Mouse (Mus musculus) left cerebral cortex, postnatal 25 days (tissue): ENCODE data around the gene Atp11a. TPM values are rescaled to one million over a fixed set of nuclear protein-coding genes. Genes with fewer than 3 reads are reported as not detected.

Experiments used
- DNase-seq, 2 experiments: peaks; one replicate each; pipeline ENCODE4 v3.0.0; 2022; ENCODE audit warnings: low spot score in 2 of 2, mixed read lengths in 1 of 2
- intact Hi-C: fragments of 180-260 bp; cut with DNase I; formaldehyde crosslinking; loops from one replicate; pipeline ENCODE4 v1.15.1; 2025
- total RNA-seq, 2 experiments: library from RNA; stranded (reverse); gene quantifications; 2 replicates each; pipeline ENCODE4 v1.2.3; 2021

The Atp11a gene
- total RNA-seq, 2 experiments from 2014 or later: 46.3 to 55.0 TPM

GRCm38 (mm10) chr8:12893797-12894578 lies 137.2 kb downstream of the Atp11a start:
- intact Hi-C loops: loop anchor here (10.0 kb wide), 2 partner anchors 211 to 321 kb away; partner anchors contain the start of genes Cul4a and Pcid2
- DNase-seq: no peak

DNA sequence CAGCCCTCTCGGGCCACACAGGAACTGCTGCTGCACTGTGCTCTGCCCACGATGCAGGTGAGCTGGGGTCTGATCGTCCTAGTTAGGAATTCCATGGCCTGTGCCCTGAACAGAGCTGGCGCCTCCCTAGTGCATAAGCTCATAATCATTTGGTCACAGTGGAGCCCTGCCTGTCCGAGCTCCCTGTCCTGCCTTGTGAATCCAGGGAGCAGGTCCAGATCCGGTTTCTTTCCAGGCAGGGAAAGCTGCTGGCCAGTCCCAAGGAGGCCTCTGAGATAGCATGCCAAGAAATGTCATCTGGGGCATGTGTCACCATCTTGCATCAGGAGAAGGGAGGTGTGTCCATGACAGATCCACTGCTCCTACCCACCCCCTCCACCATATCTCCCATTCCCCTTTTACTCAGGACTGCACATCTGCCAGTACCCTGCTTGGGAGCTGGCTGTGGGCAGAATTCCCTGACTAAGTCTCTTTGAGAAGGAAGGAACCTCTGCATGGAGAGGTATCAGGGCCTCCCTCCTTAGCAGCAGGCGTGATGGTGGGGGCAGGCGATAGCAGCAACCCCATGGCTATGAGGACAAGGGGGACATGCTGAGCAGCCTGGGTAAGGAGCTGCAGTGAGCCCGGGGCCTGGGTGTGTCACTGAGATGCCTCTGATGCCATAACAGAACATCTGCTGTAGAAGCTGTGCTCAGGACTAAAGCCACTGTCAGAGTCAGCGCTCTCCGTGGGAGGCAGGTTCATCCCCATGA lies 138.1 kb downstream of the Atp11a start:
- intact Hi-C loops: loop anchor here (5.0 to 10.0 kb wide), 3 partner anchors 82 to 320 kb away; partner anchors contain the start of genes Cul4a and Pcid2
- DNase-seq: no peak

GRCm38 (mm10) chr8:12895535-12896150 lies 138.8 kb downstream of the Atp11a start:
- intact Hi-C loops: loop anchor here (2.0 to 10.0 kb wide), 4 partner anchors 31 to 319 kb away; partner anchors contain the start of genes Cul4a and Pcid2
- DNase-seq: no peak

GRCm38 (mm10) chr8:12896494-12897373 lies 139.9 kb downstream of the Atp11a start:
- intact Hi-C loops: loop anchor here (2.0 to 10.0 kb wide), 4 partner anchors 30 to 318 kb away; partner anchors contain the start of genes Cul4a and Pcid2
- DNase-seq: peak; percentile 61 to 77

DNA sequence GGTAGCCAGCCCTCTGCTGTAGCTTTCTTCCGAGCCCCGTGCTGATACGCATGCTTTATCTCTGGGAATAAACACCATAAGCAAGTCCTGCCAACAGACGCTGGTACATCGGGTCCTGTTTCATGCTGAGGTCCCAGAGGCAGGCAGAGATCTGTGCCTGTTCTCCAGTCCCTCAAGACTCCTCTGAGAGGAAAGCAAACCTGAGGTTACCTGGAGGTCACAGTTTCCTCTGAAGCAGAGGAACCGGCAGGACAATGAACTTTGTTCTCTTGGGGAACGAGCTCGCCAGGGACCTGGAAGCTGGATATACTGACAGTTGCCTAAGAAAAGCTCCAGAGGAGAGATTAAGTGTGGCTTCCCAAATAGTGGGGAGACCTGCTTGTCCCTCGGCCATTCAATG lies 141.0 kb downstream of the Atp11a start:
- no peak for DNase-seq
- intact Hi-C loops: loop anchor here (2.0 to 10.0 kb wide), 4 partner anchors 29 to 317 kb away; partner anchors contain the start of genes Cul4a and Pcid2

DNA sequence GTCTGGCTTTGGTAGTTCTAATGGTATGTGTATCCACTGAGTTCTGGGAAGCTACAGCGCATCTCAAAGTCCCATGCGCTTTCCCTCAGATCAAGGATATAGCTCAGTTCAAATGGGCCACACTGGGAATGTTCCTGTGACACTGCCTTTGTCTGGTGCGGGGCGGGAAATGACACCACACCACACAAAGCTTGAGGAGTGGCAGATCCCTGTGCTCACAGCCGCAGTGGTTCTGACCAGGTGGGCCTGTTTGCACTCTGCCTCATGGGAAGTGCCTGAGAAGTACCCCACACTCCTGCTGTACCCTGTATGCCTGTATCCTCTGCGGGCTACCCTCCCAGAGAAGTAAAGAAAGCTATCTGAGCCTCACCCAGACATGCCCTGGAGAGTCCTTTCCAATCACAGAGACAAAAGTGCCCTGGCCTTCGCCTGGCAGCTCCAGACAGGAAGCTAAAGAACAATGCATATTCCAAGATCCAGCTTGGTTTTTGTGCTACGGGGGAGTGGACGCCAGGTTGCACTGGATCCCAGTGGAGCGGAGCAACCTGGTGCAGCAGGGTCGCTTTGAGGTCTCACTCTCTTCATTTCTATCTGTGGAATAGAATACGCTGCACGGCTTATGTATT lies 147.1 kb downstream of the Atp11a start:
- intact Hi-C loops: no loop called here

DNA sequence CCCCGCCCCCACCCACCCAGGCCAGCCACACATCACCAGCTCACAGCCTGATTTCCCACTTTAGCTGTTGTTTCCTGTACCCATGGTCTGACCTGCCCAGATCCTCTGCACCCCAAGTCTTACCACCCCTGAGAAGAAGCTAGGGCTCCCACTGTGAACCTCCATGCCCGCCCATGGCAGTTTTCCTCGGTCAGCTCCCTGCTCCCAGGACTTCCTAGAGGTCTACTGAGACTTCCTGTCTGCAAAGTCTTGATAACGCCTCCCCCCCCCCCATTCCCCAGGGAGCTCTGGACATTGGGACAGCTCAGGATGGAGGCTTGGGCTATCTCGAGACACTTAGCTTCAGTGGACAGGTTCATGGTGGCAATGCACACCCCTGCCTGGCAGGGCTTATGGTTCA lies 148.3 kb downstream of the Atp11a start:
- intact Hi-C loops: no loop called here
- DNase-seq: no peak

More for the DNA sequence above, 147.1 kb downstream of the Atp11a start:
- no peak for DNase-seq

DNA sequence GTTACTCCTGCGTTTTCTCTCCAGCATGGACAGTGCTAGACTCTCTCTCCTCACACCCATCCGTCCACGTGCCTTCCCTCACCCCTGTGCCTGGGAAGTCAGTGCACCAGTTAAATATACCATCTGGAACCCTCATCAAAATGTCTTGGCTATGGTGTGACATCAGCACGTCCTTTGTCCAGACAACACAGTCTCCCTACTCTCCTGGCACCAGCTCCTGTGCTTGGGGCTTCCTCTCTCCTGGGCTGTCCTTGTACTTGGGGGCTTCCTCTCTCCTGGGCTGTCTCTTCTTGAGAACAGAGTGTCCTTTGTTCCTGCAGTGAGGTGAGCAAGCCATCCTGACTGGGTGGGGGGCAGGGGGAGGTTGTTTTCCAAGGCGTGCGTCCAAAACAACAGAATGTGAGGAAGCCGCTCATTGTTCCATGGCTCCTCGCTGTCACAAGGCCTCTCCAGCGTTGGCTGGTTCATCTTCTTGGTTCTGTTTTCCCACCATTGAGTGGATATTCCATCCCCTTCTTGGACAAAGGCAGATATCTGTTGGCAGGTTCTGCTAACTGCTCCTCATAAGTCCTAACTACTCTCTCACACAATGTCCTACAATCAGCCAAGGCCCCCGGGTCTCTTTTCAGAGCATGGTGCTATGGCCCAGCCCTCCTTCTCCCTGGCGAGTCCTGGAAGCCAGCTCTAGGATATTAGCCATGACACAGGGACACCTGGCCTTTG lies 148.9 kb downstream of the Atp11a start:
- no peak for DNase-seq
- intact Hi-C loops: no loop called here

- intact Hi-C loops: no loop called here
- DNase-seq: no peak
Measured at GRCm38 (mm10) chr8:12906597-12906996, 149.8 kb downstream of the Atp11a start.

GRCm38 (mm10) chr8:12907730-12908129 lies 150.9 kb downstream of the Atp11a start:
- no peak for DNase-seq
- intact Hi-C loops: no loop called here

DNA sequence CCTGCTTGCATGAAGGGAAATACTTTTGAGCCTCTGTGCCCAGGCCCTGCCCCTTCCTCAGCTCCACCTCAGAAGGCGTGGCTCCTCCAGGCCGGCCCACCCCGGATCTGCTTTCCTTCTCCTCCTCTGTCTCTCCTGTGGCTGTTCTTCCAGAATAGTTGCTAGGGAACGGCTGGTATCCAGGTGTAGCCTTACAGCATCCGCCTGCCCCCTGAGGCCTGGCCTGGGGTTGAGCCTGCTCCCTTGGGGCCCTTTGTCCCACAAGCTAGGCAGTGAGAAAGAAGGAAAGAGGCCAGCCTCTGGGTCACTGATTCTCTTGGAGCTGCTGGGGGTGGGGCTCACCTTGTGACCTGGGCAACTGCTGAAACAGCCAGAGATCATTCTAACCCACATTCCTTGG lies 155.2 kb downstream of the Atp11a start:
- DNase-seq: no peak
- intact Hi-C loops: no loop called here

DNA sequence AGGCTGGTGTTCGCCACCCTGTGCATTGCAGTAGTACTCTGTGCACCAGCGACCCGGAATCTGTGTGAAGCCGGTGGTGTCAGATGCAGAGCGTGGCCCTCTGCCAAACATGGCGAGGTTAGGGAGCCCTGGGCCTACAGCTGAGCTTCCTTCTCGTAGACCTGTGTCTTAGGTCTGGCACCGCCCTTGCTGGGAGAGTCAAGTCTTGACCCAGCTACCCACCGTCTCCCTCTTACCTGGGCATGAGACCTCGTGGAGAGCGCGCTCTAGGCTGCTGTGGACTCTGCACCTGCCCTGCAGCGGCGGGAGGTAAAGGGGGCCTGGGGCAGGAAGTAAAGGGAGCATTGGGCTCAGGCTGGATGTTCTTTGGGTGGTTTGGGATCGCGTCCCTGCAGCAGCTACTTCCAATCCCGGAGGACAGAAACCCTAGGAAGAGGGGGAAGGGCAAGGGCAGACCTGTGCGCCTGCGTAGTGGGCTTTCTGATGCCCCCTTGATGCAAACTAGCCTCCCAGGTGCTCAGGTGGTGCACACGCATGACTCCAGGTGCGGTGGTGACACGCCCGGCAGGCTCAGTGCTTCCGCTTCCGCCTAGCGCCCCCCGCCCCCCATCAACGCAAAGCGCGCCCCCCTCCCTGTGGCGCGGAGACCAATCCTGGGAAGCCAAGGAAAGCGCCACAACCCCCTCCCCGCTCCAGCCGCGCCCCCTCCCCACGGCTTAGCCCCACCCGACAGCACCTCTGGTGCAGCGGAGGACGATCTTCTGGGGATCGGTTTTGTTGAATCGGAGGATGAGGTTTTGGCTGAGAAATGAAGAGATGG lies 158.6 kb downstream of the Atp11a start:
- peak; percentile 62 to 69 for DNase-seq
- intact Hi-C loops: loop anchor here (1.0 kb wide), 1 partner anchor 70 kb away; no protein-coding TSS in a partner anchor

DNA sequence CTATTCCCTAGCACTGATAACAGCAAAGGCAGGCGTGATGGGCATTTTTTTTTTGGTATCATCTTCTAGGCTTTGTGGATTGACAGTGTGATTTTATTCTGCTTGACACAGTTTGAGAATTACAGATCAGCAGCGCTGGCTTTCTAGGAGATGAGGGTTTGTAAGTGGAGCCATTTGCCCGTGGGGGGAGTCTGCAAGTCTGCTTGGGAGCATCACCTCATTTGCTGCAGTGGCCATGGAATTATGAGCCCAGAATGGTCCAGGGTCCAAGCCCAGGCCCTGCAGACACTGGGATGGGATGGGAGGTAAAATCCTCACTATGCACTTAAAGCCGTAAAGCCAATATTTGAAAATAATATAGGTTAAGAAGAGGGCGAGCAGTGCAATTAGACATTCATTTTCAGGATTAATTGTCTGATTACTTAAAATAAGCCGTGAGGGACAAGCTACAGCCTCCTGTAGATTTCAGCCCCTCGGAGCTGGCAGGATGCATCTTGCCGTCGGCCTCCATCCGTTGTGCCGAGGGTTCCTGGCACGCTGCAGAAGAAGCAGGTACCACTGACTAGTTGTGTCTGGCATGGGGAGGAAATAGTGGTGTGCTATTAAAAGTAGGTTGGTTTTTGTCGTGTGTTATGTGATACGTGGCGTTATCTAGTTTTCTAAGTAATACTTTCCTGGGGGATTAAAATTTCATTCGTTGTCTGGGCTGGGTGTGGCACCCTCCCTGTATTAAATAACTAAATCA lies 159.5 kb downstream of the Atp11a start:
- DNase-seq: no peak
- intact Hi-C loops: loop anchor here (1.0 kb wide), 1 partner anchor 69 kb away; no protein-coding TSS in a partner anchor

DNA sequence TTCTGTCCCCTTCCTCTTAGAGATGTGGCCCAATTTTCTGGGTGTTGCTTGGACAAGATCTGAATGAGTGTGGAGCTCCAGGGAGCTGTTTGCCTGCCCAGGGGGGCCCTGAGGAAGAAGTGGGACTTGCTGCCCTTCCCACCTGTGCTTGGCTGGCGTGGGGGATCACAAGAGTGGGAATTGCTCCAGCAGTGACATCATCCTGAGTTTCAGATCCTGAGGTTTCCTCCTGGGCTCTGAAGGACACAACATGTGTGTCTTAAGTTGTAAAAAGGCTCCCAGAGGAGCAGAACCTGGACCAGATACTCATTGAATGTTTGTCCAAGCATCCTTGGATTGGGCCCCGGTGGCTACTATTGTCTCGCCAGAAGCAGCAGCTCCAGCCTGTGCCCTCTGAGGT lies 160.2 kb downstream of the Atp11a start:
- intact Hi-C loops: no loop called here

GRCm38 (mm10) chr8:12917831-12918230 lies 161.0 kb downstream of the Atp11a start:
- intact Hi-C loops: no loop called here
- no peak for DNase-seq

More for the DNA sequence above, 160.2 kb downstream of the Atp11a start:
- DNase-seq: peak; percentile 44 to 60
